Mouse (Mus musculus) megakaryocyte, adult 5-6 weeks (primary cell): Measurements from ENCODE around the gene Gbp5. TPM values are rescaled to one million over a fixed set of nuclear protein-coding genes. Genes with fewer than 3 reads are reported as not detected.
"Not testable (repeated sequence)": the region's sequence is repeated elsewhere in the genome, so short reads cannot be mapped to it uniquely, and the experiment has no call there.

Experiments
- ATAC-seq: 2 replicates; pipeline ENCODE4 v1.8.0; 2016; ENCODE audit warnings: mild to moderate bottlenecking, inconsistent platforms; ENCODE audit not compliant: poor library complexity, severe bottlenecking
- total RNA-seq, 2 experiments: library from RNA; stranded (forward) in 1 of 2; stranded (reverse) in 1 of 2; fragments of 153-499, 151-499 nt in 1 of 2; fragments of 221-1000, 200-1000 nt in 1 of 2; gene quantifications; 2 replicates each; pipeline versions ENCODE4 v1.2.3 to v1.2.4; 2015 to 2017

The Gbp5 gene
- total RNA-seq, 2 experiments from 2014 or later: 2.9 to 5.0 TPM

- no peak for ATAC-seq
Measured at GRCm38 (mm10) chr3:142541391-142541790, 47.6 kb downstream of the Gbp5 start.

DNA sequence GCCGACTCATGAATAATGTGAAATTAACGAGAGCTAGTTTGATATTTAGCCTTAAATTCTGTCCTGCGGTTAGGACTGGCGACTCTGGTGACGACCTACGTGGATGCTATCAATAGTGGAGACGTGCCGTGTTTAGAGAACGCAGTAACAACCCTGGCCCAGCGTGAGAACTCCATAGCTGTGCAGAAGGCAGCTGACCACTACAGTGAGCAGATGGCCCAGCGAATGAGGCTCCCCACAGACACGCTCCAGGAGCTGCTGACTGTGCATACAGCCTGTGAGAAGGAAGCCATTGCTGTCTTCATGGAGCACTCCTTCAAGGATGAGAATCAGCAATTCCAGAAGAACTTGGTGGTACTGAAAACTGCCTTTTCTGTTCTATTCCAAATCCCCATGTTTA, 49.0 kb downstream of the Gbp5 start:
- not testable (repeated sequence) for ATAC-seq

GRCm38 (mm10) chr3:142546690-142547089, 52.9 kb downstream of the Gbp5 start:
- ATAC-seq: no peak

GRCm38 (mm10) chr3:142550052-142550676, 56.4 kb downstream of the Gbp5 start:
- peak; percentile 56 for ATAC-seq

DNA sequence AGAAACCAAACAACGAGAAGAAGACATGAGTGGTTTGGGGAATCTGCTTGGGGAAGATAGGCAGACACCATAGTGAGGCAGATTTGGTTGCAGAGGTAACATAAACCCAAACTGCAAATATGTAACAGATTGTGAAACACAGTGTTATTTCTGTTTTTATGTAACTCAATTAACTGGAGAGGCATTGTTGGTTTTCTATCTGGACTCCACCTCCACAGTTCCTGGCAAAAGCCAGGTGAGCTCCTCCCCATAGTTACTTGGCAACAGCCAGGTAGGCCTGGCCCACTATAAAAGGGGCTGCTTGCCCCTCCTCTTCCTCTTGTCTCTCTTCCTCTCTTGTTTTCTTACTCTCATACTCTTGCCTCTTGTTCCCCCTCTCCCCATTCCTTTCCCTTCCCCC, 60.8 kb downstream of the Gbp5 start:
- no peak for ATAC-seq

GRCm38 (mm10) chr3:142555623-142556022, 61.8 kb downstream of the Gbp5 start:
- ATAC-seq: no peak

- ATAC-seq: peak; percentile 20; the same call in 1 of the 2 replicates
Measured at GRCm38 (mm10) chr3:142559632-142560228, 66.0 kb downstream of the Gbp5 start, which contains the start of gene Gbp3. TSS of gene Gbp3 (plus strand) at chr3:142560026.

DNA sequence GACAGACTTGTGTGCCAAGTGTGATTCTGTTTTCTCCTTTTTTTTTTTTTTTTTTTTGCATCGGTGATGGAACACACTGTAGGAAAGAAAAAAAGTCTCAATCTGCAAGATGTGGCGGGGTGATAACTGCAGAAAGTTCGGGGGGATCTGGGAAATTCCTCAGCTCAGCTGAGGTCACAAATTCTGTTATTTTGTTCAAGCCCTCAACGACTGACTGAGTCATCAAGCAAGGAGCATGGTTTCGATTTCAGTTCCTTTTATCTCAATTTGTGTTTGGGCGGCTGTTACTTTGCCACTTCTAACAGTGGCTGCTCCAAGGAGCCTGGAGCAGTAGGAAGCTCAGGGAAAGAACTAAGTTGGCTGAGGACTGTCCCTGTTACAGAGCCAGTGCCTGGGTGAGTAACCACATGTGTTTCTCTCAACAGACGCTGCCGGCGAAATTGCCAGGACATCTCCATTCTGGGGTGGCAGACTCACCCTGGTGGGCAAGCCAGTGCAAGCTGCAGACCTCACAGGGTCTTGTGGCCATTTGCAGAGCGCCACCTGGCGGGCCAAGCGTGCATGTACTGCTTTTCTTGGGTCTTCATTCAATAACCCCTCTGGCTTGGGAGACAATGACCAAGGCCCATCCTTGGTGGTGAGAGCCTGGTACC, 66.6 kb downstream of the Gbp5 start:
- ATAC-seq: peak; percentile 87

DNA sequence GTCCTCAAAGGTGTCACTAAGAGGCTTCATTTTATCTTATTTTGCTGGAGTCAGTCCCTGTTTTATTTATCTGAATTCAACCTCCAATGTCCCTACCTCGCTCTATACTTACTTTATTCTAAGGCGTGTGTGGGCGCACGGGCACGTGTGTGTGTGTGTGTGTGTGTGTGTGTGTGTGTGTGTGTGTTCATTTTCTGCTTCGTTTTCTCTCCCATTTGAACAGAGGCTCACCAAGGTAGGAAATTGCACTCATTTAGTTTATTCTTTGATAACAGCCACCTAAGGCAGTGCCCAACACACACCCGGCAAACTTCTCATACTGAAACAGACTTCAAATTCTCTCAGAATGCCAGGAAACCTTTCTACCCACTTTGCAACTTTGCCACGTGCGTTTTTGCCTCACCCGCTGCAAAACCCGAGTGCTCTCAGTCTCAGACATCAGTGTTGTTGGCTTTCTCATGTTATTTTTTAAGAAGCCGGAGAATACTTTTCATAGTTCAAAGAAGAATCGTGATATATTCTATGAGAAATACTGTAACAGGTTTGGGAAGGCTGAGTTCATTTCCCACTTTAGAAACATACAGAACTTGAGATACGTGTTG, 67.4 kb downstream of the Gbp5 start:
- no peak for ATAC-seq

DNA sequence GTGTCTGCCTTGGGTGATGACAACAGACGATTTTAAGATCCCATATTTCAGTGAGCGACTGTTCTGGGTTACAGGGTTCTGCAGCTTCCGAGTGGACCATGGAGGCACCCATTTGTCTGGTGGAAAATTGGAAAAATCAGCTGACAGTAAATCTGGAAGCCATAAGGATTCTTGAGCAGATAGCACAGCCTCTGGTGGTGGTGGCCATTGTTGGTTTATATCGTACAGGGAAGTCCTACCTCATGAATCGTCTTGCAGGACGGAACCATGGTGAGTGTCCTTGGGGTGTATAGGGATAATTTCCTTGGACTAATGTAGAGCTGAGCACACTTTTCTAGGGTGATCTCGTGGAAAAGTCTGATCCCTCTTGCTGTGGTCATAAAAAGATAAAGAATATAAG, 67.9 kb downstream of the Gbp5 start:
- peak; percentile 23 for ATAC-seq

DNA sequence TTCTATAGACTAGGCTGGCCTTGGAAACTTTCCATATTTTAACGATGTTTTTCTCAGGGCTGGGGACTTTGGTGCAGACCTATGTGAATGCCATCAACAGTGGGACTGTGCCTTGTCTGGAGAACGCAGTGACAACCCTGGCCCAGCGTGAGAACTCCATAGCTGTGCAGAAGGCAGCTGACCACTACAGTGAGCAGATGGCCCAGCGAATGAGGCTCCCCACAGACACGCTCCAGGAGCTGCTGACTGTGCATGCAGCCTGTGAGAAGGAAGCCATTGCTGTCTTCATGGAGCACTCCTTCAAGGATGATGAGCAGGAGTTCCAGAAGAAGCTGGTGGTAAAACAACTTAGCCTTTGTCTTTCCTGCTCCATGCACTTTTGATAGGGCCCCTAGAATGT, 73.7 kb downstream of the Gbp5 start:
- ATAC-seq: not testable (repeated sequence)

DNA sequence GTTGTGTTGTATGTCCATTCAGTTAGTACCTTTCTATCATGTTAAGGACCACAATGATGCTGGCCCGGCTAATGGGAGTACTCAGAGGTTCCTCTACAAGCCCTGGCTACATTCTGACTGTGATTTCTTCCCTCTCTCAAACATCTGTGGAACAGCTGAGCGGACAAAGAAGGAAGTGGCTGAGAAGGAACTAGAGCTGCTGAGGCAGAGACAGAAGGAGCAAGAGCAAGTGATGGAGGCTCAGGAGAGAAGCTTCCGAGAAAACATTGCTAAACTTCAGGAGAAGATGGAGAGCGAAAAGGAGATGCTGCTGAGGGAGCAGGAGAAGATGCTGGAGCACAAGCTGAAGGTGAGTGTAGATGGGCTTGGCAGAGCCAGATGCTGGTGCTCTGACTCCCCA, 77.0 kb downstream of the Gbp5 start:
- ATAC-seq: peak; percentile 68

Other genes starting within 250 kb of the Gbp5 start
- gene Pdlim5, start 98.3 kb upstream of the Gbp5 start, total RNA-seq (2015): 52.0 and 54.7 TPM in 2 replicates
- gene Pdlim5, start 98.3 kb upstream of the Gbp5 start, total RNA-seq (2017): 42.0 and 43.7 TPM in 2 replicates
- gene Gbp7, start 36.4 kb downstream of the Gbp5 start, total RNA-seq (2015): 16.0 and 16.6 TPM in 2 replicates
- 17.8 and 18.4 TPM in 2 replicates for gene Gbp7, start 36.4 kb downstream of the Gbp5 start, total RNA-seq (2017)
- gene Gbp3, start 66.0 kb downstream of the Gbp5 start, total RNA-seq (2015): 29.4 and 32.1 TPM in 2 replicates
- gene Gbp3, start 66.0 kb downstream of the Gbp5 start, total RNA-seq (2017): 54.8 and 57.3 TPM in 2 replicates
- not detected in 2 replicates for gene Gbp2b, start 100.9 kb downstream of the Gbp5 start, total RNA-seq (2015)
- not detected in 2 replicates for gene Gbp2b, start 100.9 kb downstream of the Gbp5 start, total RNA-seq (2017)
- gene Gbp2, start 126.6 kb downstream of the Gbp5 start, total RNA-seq (2015): 23.7 and 25.7 TPM in 2 replicates
- gene Gbp2, start 126.6 kb downstream of the Gbp5 start, total RNA-seq (2017): 28.0 and 33.7 TPM in 2 replicates
- gene Kyat3, start 207.1 kb downstream of the Gbp5 start, total RNA-seq (2015): 6.8 and 9.2 TPM in 2 replicates
- gene Kyat3, start 207.1 kb downstream of the Gbp5 start, total RNA-seq (2017): 8.3 and 10.2 TPM in 2 replicates